Mouse (Mus musculus): Measurements from ENCODE around the gene Zfp638. TPM values are rescaled to one million over a fixed set of nuclear protein-coding genes. Genes with fewer than 3 reads are reported as not detected.

The Zfp638 gene
- total RNA-seq (2023) = 100 to 1,000 TPM; 174 to 190 TPM

GRCm38 (mm10) chr6:83866954-83867597 lies at the start of gene Zfp638:
Zfp638 (plus strand) TSS chr6:83867109.

GRCm38 (mm10) chr6:83831606-83832123 lies 35.2 kb upstream of the Zfp638 start, which contains the start of gene Paip2b:
Paip2b (minus strand) TSS chr6:83831741.

DNA sequence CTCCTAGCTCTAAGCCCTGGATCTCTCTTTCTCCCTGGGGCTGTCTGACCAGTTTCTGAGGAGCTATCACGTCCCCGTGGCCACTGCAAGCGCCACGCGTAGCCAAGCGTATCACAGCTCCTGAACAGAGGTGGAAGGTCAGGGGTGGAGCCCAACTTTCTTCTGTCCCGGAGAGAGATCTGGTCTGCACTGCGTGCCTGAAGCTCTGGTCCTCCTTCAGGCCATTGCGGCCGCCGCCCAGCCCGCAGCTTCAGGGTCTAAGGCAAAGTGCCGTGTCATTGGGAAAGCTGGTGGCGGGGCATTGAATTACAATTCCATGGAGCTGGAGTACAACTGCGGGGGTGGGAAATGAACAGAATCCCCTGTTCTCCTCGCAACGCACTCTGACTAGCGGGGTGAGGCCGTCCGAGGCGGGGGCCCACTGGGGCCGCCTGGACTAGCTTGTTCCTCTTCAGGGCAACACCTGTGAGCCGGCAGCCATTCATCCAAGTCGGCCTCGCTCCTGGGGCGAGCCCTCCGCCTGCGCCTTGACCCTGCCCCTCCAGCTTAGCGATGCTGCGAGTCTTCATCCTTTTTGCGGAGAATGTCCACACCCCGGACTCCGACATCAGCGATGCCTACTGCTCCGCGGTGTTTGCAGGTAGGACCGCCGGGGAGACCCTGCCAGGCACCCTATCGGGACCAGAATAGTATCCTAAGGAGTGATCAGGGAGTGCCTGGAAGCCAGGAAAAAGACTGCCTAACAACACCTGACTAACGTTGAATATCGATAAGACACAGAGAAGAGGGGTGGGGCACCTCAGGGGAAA lies 141.7 kb downstream of the Zfp638 start, which contains the start of gene Dysf:
TSS of gene Dysf (plus strand) at position 228 of the 809 bp plus-strand sequence.

Other genes starting within 250 kb of the Zfp638 start
- not detected for gene Clec4f, start 210.9 kb upstream of the Zfp638 start, total RNA-seq (2023)
- not detected for gene Cd207, start 189.3 kb upstream of the Zfp638 start, total RNA-seq (2023)
- gene Vax2, start 155.8 kb upstream of the Zfp638 start, total RNA-seq (2023) = not detected
- not detected for gene Atp6v1b1, start 124.1 kb upstream of the Zfp638 start, total RNA-seq (2023)
- not detected for gene Ankrd53, start 104.5 kb upstream of the Zfp638 start, total RNA-seq (2023)
- 10 to 100 TPM; 54.4 to 54.5 TPM for gene Tex261, start 91.3 kb upstream of the Zfp638 start, total RNA-seq (2023)
- 10 to 100 TPM; 21.2 to 22.7 TPM for gene Nagk, start 72.1 kb upstream of the Zfp638 start, total RNA-seq (2023)
- gene Paip2b, start 35.4 kb upstream of the Zfp638 start, total RNA-seq (2023) = 10 to 100 TPM; 38.3 to 45.1 TPM
- under 1 TPM in 1 of 2 experiments, not detected in 1; 0.09 TPM for gene Dysf, start 141.5 kb downstream of the Zfp638 start, total RNA-seq (2023)